Mouse (Mus musculus) C2C12 (cell line): ENCODE data around the gene Taf12.

Source experiments
- CTCF ChIP-seq: IDR thresholded peaks from one replicate; pipeline ENCODE4 v1.5.1; 2011; ENCODE audit not compliant: control insufficient read depth, insufficient read depth, insufficient read length
- FOSL1 ChIP-seq: IDR thresholded peaks from one replicate; pipeline ENCODE4 v1.8.0; 2011; ENCODE audit warnings: mild to moderate bottlenecking, low read length; ENCODE audit not compliant: poor library complexity, insufficient read depth, severe bottlenecking
- MAX ChIP-seq: IDR thresholded peaks from one replicate; pipeline ENCODE4 v1.6.1; 2011; ENCODE audit warnings: mild to moderate bottlenecking, control low read depth
- USF1 ChIP-seq: IDR thresholded peaks from one replicate; pipeline ENCODE4 v1.6.1; 2011; ENCODE audit warnings: low read depth, mild to moderate bottlenecking, control low read depth, moderate library complexity

GRCm38 (mm10) chr4:132291624-132292335 is 17.6 kb downstream of the Taf12 start:
- no peak for TF ChIP-seq CTCF
- TF ChIP-seq FOSL1 = no peak
- no peak for TF ChIP-seq MAX
- no peak for TF ChIP-seq USF1
